Mouse (Mus musculus) adrenal gland, adult (tissue): ENCODE results near the gene Acyp1.
"Not testable (repeated sequence)": the region's sequence is repeated elsewhere in the genome, so short reads cannot be mapped to it uniquely, and the experiment has no call there.

Source experiments
- DNase-seq, 2 experiments: peaks; one replicate each; pipeline ENCODE4 v3.0.0; 2022 to 2023; ENCODE audit warnings: low spot score in 1 of 2; ENCODE audit not compliant: inconsistent age in 2 of 2

Gene Acyp1

GRCm38 (mm10) chr12:85284996-85285395 is 3.2 kb downstream of the Acyp1 start:
- DNase-seq = peak in 1 of 2 experiments; percentile 61

- DNase-seq = no peak
Observed at GRCm38 (mm10) chr12:85284331-85284730, 3.9 kb downstream of the Acyp1 start.

- DNase-seq = not testable (repeated sequence)
Observed at GRCm38 (mm10) chr12:85281756-85282155, 6.5 kb downstream of the Acyp1 start.

- peak in 1 of 2 experiments; percentile 34 for DNase-seq
Observed at GRCm38 (mm10) chr12:85280845-85281651, 7.2 kb downstream of the Acyp1 start.

GRCm38 (mm10) chr12:85280105-85280844 is 8.0 kb downstream of the Acyp1 start:
- peak; percentile 97 to 100 for DNase-seq

GRCm38 (mm10) chr12:85279396-85280080 is 8.7 kb downstream of the Acyp1 start:
- DNase-seq = no peak

- no peak for DNase-seq
Observed at GRCm38 (mm10) chr12:85278919-85279318, 9.3 kb downstream of the Acyp1 start.

GRCm38 (mm10) chr12:85276273-85276672 is 12.0 kb downstream of the Acyp1 start:
- no peak for DNase-seq

- no peak for DNase-seq
Observed at GRCm38 (mm10) chr12:85273508-85273907, 14.7 kb downstream of the Acyp1 start.

GRCm38 (mm10) chr12:85271843-85272206 is 16.4 kb downstream of the Acyp1 start:
- DNase-seq = no peak

- DNase-seq = no peak
Observed at GRCm38 (mm10) chr12:85271132-85271842, 17.0 kb downstream of the Acyp1 start.

GRCm38 (mm10) chr12:85270319-85270718 is 17.9 kb downstream of the Acyp1 start, which contains the start of gene Mlh3:
Mlh3 (minus strand) TSS chr12:85270599.
- peak; percentile 89 to 95 for DNase-seq

GRCm38 (mm10) chr12:85269821-85270220 is 18.4 kb downstream of the Acyp1 start:
- DNase-seq = no peak

GRCm38 (mm10) chr12:85266248-85266647 is 22.0 kb downstream of the Acyp1 start:
- no peak for DNase-seq

- no peak for DNase-seq
Observed at GRCm38 (mm10) chr12:85264940-85265339, 23.3 kb downstream of the Acyp1 start.

GRCm38 (mm10) chr12:85264531-85264930 is 23.7 kb downstream of the Acyp1 start:
- DNase-seq = no peak

- DNase-seq = no peak
Observed at GRCm38 (mm10) chr12:85263190-85263589, 25.0 kb downstream of the Acyp1 start.

GRCm38 (mm10) chr12:85262489-85262888 is 25.7 kb downstream of the Acyp1 start:
- no peak for DNase-seq

- no peak for DNase-seq
Observed at GRCm38 (mm10) chr12:85257008-85257639, 31.1 kb downstream of the Acyp1 start.

- no peak for DNase-seq
Observed at GRCm38 (mm10) chr12:85256074-85256751, 32.0 kb downstream of the Acyp1 start.
